Mouse (Mus musculus) liver, embryonic 18 days (tissue): ENCODE measurements around the gene Usp5. TPM values are rescaled to one million over a fixed set of nuclear protein-coding genes. Genes with fewer than 3 reads are reported as not detected.

Source experiments
- polyA plus RNA-seq: library from polyadenylated mRNA; depleted of rRNA; stranded (reverse); fragments of >200 nt; gene quantifications from 2 replicates; pipeline ENCODE4 v1.2.3, GENCODE M21; 2012; rRNA removed

The Usp5 gene
- polyA plus RNA-seq, result 23.8 and 25.3 TPM in 2 replicates

GRCm38 (mm10) chr6:124828868-124829798 lies at the start of gene Usp5, which contains the start of gene Cdca3:
Gene Usp5, minus strand, starts transcription at chr6:124829484.
Gene Cdca3, plus strand, starts transcription at chr6:124829547.

GRCm38 (mm10) chr6:124863658-124864298 lies 34.5 kb upstream of the Usp5 start, which contains the start of gene Gpr162:
Gene Gpr162, minus strand, starts transcription at chr6:124863983.

DNA sequence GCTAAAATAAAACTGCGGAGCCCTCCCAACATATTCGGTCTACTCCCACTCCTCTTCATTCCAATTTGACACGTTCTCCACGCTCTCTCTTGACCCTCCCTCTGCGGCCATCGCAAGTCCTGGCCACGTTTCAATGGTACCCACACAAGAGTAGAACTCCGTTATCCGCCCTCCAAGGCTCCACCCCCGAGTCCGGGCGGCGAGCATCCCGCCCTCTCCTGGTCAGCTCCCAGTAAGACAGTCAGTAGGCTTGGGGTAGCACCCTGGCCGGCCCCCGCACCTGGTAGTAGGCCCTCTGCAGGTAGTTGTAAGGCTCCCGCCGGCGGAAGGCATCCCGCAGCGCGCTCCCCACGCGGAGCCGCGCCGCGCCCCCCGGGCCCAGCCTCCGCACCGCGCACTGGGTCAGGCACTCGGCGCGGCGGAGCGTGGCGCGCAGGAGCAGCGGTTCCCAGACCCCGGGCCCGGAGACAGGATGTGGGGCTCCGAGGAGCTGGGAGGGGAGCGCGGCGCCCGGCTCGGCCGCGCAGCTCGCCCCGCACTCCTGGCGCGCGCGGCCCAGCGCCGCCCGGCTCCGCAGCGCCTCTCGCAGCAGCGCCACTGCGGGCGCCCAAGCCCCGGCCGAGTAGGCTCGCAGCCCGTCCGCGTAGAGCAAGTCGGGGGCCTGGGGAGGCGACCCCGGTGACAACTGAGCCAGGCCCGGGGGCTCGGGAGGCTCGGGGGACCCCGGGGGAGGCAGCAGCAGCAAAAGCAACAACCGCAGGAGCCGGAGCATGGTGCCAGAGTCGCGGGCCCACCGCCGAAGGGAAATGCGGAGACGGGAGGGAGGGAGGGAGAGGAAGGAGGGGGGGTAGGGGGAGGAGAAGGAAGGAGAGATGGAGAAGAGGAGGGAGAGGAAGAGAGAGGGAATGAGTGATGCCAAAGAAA lies 27.9 kb upstream of the Usp5 start, which contains the start of gene P3h3:
Gene P3h3 (minus strand): TSS at position 837 of the 924 bp plus-strand sequence.

GRCm38 (mm10) chr6:124840241-124841167 lies 11.2 kb upstream of the Usp5 start, which contains the start of gene Gnb3:
Gene Gnb3, minus strand, starts transcription at chr6:124840275.

DNA sequence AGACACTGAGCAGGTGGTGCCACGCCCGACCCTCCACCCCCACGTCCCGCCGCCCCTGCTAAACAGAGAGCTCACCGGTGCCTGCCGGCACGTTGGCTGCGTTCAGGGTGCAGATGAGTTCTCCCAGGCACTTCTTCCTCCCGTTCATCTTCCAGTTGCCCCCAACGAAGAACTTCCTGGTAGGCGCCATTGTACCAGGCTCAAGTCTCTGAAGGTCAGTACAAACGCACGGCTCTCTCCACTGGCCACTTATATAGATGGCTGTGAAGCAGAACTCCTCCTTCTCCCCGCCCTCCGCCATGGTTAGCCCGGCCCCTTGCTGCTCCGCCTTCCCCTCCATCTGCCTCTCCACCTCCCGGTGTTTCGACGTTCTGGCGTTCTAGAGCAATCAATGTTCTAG lies 15.4 kb downstream of the Usp5 start, which contains the start of gene Tpi1:
Gene Tpi1 (minus strand): TSS at position 364 of the 400 bp plus-strand sequence.

DNA sequence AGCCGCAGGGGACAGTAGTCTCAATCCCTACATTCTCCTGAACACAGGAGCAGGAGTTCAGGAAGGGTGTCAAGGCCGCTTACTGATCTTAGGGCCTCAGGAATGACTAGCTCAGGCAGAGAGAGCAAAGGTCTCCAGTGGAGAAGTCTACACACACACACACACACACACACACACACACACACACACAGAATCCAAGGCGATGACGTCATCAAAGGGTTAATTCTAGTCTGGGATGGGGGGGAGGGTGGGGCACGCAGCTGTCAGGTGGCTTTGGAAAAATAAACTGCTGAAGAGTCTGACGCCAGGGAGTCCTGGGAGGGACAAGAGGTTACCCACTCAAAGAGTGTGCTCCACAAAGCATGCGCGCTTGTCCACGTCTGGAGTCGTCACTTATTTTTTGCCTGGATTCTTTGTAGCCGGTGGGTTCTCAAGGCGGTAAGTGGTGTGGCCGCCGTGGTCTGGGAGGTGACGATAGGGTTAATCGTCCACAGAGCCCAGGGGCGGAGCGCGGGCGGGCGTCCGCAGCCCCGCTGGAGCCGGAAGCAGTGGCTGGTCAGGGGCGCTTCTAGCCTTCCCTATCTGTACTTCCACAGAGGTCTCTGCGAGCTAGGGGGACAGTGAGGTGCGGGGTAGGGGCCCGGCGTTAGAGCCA lies 20.8 kb downstream of the Usp5 start, which contains the start of gene Spsb2:
Gene Spsb2 (plus strand): TSS at position 304 of the 655 bp plus-strand sequence.

GRCm38 (mm10) chr6:124779222-124779983 lies 49.9 kb downstream of the Usp5 start, which contains the start of gene Lrrc23:
Gene Lrrc23, minus strand, starts transcription at chr6:124779727.

GRCm38 (mm10) chr6:124769101-124769765 lies 60.1 kb downstream of the Usp5 start, which contains the start of gene Eno2:
Gene Eno2, minus strand, starts transcription at chr6:124769673.

Other genes starting within 250 kb of the Usp5 start
- 0.01 TPM in 1 of 2 replicates, not detected in the other for gene C1s2, start 193.4 kb downstream of the Usp5 start, polyA plus RNA-seq
- gene Lpcat3, start 166.5 kb downstream of the Usp5 start, polyA plus RNA-seq, result 144 and 183 TPM in 2 replicates
- gene Emg1, start 117.3 kb downstream of the Usp5 start, polyA plus RNA-seq, result 72.1 and 82.3 TPM in 2 replicates
- 119 and 130 TPM in 2 replicates for gene Phb2, start 117.1 kb downstream of the Usp5 start, polyA plus RNA-seq
- gene Ptpn6, start 90.8 kb downstream of the Usp5 start, polyA plus RNA-seq, result 33.5 and 37.1 TPM in 2 replicates
- gene Grcc10, start 88.1 kb downstream of the Usp5 start, polyA plus RNA-seq, result 75.8 and 79.2 TPM in 2 replicates
- gene Gm45234, start 73.5 kb downstream of the Usp5 start, polyA plus RNA-seq, result not detected in 2 replicates
- gene Atn1, start 73.0 kb downstream of the Usp5 start, polyA plus RNA-seq, result 2.4 and 3.4 TPM in 2 replicates
- gene Eno2, start 59.8 kb downstream of the Usp5 start, polyA plus RNA-seq, result 0.29 and 0.42 TPM in 2 replicates
- gene Lrrc23, start 49.8 kb downstream of the Usp5 start, polyA plus RNA-seq, result 0.05 and 0.06 TPM in 2 replicates
- gene Spsb2, start 20.8 kb downstream of the Usp5 start, polyA plus RNA-seq, result 6.0 and 6.8 TPM in 2 replicates
- 397 and 428 TPM in 2 replicates for gene Tpi1, start 15.2 kb downstream of the Usp5 start, polyA plus RNA-seq
- gene Cdca3, start 63 bp upstream of the Usp5 start, polyA plus RNA-seq, result 76.5 and 80.3 TPM in 2 replicates
- gene Gnb3, start 10.8 kb upstream of the Usp5 start, polyA plus RNA-seq, result 0.02 and 0.03 TPM in 2 replicates
- gene P3h3, start 28.3 kb upstream of the Usp5 start, polyA plus RNA-seq, result 3.8 and 3.9 TPM in 2 replicates
- gene Gpr162, start 34.5 kb upstream of the Usp5 start, polyA plus RNA-seq, result 0.04 and 0.06 TPM in 2 replicates
- 0.17 and 0.19 TPM in 2 replicates for gene Cd4, start 58.7 kb upstream of the Usp5 start, polyA plus RNA-seq
- 0.14 and 0.20 TPM in 2 replicates for gene Lag3, start 82.2 kb upstream of the Usp5 start, polyA plus RNA-seq
- gene Ptms, start 90.6 kb upstream of the Usp5 start, polyA plus RNA-seq, result 162 TPM in 2 replicates
- 101 and 113 TPM in 2 replicates for gene Mlf2, start 101.9 kb upstream of the Usp5 start, polyA plus RNA-seq
- 58.9 and 63.0 TPM in 2 replicates for gene Cops7a, start 136.1 kb upstream of the Usp5 start, polyA plus RNA-seq
- 0.04 and 0.06 TPM in 2 replicates for gene Pianp, start 167.2 kb upstream of the Usp5 start, polyA plus RNA-seq
- gene Zfp384, start 179.7 kb upstream of the Usp5 start, polyA plus RNA-seq, result 18.4 and 20.2 TPM in 2 replicates
- gene Ing4, start 210.3 kb upstream of the Usp5 start, polyA plus RNA-seq, result 22.3 and 26.4 TPM in 2 replicates
- 3.3 and 4.0 TPM in 2 replicates for gene Acrbp, start 220.2 kb upstream of the Usp5 start, polyA plus RNA-seq
- 1.1 and 1.4 TPM in 2 replicates for gene Lpar5, start 238.4 kb upstream of the Usp5 start, polyA plus RNA-seq